Mouse (Mus musculus): Measurements from ENCODE around the gene Elfn2. TPM values are rescaled to one million over a fixed set of nuclear protein-coding genes. Genes with fewer than 3 reads are reported as not detected.

Elfn2 gene
- total RNA-seq, 2 experiments from 2014 or later: not detected

DNA sequence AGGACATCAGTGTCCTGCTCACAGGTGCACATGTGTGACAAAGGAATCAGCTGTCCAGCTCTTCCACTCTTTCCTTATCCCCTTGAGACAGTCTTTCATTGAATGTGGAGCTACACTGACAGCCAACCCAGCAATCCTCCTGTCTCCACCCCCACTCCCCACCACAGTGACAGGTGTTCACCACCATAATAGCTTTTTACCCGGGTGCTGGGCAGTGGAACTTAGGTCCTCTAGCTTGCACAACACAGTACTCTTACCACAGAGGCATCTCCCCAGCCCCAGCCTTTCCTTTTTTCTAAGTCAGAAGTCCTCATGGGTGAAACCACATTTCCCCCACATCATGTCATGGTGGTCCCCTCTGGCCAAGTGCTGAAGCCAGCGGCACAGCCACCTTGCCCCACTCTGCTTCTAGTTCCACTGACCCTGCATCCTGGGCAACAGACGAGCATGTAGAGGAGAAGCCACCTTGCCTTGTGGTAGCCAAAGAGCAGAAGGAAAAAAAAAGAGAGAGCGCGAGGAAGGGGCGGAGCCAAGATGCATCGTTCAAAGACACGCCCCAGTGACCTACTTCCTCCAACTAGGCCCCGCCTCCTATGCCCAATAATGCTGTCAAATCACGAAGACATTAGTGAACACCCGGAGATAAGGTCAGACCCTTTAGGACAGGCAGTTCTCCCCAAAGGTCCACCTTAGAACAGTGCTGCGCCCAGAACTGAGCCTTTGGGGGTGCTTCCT is 11.9 kb upstream of the Elfn2 start:
- no peak for ATAC-seq (replicated peaks; ENCODE audit: low FRiP score, poor library complexity, severe bottlenecking)

DNA sequence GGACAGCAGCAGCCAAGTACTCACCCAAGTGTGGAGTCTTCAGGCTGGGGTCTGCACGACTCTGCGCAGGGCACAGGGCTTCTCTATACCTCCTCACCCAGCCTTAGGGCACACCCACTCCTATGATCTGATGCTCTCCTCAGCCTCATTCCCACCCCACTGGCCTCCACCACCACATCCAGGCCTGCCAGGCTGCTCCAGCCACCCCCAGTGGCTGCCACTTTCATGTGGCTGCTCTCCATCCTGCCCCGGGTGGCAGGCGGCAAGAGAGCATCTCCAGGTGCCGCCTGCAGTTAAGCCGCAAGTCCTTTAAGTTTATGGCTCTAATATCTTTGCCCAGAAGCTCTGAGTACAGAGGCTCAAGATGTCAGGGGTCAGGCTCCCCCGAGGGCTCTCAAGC is 8.1 kb upstream of the Elfn2 start:
- ATAC-seq (replicated peaks; ENCODE audit: low FRiP score, poor library complexity, severe bottlenecking): no peak

DNA sequence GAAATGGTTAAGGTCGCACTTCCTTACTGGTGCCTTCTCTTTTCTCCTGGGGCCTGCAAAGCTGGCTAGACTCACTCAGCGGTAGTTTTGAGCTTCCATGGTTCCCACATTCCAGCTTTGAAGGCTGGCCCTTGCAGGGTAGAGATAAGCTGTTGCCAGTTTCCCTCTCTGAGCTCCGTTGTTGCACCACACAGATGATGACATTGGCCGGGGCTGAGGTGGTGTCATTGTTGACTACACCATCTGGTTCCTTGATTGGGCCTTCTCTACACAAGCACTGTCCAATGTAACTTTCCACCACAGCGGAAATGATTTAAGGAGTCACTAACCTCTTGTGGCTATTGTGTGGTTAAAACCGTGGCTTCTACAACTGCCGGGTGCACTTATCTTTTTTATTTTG is 2.0 kb upstream of the Elfn2 start:
- ATAC-seq (replicated peaks; ENCODE audit: low FRiP score, poor library complexity, severe bottlenecking): no peak

DNA sequence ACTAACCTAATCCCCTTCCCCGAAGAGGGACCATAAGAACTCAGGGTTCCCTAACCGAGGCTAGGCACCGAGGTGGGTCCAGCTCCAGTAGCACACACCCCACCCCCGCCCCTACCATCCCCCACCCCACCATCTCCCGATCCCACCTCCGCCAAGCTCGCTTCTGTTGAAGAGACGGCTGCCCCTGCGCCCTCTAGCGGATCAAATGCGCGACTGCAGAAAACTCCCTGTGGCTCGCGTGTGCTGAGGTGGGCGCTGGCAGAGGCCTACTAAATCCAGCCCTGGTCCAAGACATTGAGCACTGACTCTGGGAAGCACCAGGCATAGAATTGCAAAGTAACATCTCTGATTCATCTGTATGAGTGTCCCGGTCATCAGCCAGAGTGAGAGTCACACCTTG is 1.5 kb upstream of the Elfn2 start:
- no peak for ATAC-seq (replicated peaks; ENCODE audit: low FRiP score, poor library complexity, severe bottlenecking)

DNA sequence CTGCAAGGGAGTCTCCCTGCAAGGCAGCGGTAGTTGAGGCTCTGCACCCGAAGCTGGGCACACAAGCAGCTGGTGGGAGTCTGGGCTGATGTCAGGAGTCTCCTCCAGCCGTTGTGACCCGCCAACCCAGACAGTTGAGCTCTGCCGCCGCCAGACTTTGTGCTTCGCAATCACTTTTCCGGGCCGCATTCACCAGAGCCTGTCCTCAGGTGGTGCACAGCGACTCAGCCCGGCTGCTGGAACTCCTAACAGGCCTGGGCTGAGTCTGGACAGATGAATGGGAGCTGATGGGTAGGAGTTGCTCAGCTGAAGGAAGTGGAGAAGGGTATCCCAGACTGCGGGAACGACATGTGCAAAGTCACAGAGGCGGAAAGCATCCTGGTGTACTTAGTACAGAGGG is 845 bp upstream of the Elfn2 start:
- no peak for ATAC-seq (replicated peaks; ENCODE audit: low FRiP score, poor library complexity, severe bottlenecking)

DNA sequence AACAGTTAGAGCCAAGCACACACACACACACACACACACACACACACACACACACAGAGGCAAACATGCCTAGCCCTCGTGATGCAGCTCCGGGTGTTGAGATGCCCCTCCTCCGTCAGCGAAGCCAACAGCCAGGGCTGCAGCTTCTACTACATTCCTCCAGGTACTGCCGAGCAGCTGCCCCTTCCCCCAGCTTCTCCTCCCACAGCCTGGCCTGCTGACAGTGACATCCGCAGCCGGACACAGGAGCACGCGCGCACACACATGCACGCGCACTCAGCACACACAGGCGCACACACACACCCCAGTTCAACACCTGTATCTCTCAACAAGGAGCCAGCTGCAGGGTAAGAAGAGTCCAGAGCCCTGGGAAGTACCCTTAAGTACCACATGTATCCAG is 1.6 kb downstream of the Elfn2 start:
- no peak for ATAC-seq (replicated peaks; ENCODE audit: low FRiP score, poor library complexity, severe bottlenecking)

DNA sequence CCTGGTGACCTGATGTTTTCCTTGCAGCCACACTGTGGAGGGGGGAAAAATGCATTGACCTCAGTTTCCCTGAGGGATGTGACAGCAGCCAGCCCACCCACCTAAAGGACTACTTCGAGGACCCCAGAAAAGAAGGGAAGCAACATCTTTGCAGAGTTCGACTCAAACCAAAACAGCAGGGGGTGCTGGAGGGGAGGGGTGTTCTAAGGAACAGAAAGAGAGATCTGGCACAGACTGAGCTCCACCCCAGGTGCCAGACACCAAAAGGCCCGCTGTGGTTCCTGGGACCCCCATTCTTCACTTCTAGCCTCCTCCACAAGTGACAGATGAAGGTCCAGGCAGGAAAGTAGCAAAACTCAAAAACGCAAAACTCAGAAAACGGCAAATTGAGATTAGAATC is 2.7 kb downstream of the Elfn2 start:
- no peak for ATAC-seq (replicated peaks; ENCODE audit: low FRiP score, poor library complexity, severe bottlenecking)

DNA sequence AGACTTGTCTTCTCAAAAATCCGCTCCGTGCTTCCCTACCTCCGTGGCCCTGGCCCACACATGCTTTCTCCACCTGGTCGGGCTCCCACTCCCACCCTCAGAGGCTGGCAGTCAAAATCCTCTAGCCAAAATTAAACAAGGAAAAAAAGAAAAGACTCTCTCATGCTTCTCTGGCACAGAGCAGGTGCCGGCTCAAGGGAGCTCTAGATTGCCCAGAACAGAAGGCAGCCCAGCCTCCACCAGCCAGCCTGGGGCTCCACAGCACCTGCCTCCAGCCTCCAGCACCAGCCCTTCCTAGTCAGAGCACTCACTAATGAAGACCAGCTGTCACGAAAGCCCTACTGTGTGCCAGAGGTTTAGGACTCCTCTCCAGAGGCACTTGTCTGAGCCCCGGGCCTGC is 4.8 kb downstream of the Elfn2 start:
- no peak for ATAC-seq (replicated peaks; ENCODE audit: low FRiP score, poor library complexity, severe bottlenecking)

DNA sequence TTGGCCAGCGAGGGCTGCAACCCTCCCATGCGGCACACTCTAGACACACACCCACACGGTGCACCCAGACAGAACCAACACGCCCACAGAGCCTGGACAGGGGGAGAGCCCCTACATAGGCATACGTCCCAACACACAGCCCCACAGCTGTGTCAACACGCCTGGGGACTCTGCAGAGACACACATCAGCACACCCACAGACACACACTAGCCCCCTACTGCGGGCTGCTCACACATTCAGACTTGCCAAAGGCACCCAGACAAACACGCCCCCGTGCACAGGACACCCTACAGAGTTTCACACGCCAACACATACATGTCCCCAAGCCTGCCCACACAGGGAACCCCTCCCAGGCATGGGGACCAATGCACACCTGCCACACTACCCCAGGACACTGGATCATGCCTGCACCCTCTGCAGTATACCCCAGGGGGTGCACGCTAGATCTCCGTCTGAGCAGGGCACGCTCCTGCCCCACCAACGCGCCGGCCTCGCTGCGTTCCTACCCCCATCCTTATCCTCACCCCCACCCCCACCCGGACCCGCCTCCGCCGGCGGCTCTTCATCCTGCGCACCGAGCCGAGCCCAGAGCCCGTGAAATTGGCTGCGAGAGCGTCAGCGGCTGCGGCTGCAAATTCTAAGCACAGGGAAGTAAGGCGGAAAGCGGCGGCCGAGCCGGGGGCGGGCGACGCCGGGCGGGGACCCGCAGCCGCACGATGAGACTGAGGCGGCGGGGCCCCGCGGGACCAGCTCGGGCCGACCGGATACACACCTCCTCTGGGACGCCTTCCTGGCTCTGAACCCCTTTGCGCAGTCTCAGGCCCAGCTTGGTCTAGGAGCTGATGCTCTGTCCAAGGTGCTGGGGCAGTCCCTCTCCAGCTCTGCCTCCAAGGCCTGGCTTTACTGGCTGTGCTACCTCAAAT is 6.0 kb downstream of the Elfn2 start:
- no peak for ATAC-seq (replicated peaks; ENCODE audit: low FRiP score, poor library complexity, severe bottlenecking)

DNA sequence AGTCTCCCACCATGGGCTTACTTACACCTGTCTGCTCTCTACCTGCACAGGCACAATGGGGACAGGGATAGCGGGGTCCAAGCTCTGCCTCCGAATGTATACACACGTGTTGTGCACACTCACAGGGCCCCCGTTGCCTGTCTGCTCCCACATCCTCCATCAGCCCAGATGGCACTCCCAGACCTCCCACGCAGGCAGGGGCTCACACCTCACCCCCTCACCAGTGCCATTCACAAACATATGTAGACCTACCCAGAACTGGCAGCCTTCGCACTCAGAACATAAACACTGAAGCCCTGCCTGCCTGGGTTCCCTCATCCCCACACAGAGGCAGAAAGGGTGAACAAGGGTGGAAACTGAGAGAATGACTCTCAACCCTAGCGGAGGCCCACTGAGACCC is 6.6 kb downstream of the Elfn2 start:
- ATAC-seq (replicated peaks; ENCODE audit: low FRiP score, poor library complexity, severe bottlenecking): no peak

DNA sequence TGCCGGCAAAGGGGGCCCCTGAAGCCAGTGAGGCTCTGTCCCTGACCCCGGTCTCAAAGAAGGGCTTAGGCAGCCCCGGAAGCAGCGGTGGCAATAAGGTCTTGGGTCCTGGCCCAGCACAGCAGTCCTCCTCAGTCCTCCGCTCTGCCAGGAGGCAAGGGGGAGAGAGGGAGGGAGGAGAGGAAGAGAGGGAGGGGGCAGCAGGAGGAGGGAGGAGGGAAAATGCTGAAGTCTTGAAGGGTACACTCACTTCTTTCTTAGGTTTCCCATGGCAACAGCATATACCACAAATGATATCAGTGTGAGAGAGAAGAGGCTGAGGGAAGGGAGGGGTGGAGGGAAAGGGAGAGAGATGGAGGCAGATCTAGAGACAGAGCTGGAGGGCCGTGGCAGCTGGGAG is 7.9 kb downstream of the Elfn2 start:
- no peak for ATAC-seq (replicated peaks; ENCODE audit: low FRiP score, poor library complexity, severe bottlenecking)

DNA sequence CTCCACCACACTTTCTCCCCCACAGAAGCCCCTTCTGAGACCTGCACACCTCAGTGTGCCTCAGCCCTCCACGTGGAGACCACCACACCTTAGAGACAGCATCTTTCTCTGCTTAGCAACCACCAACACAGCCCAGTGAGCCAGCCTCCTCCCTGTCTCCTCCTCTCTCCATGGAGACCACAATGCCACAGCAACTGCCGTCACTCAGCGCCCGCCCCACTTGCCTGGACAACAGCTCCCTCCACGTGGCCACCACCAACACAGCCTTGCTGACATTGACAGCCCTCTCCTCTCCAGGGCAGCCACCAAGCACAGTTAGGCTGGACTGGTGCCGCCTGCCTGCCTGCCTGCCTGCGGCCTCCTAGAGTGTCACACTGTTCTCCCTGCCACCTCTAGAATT is 8.8 kb downstream of the Elfn2 start:
- no peak for ATAC-seq (replicated peaks; ENCODE audit: low FRiP score, poor library complexity, severe bottlenecking)

DNA sequence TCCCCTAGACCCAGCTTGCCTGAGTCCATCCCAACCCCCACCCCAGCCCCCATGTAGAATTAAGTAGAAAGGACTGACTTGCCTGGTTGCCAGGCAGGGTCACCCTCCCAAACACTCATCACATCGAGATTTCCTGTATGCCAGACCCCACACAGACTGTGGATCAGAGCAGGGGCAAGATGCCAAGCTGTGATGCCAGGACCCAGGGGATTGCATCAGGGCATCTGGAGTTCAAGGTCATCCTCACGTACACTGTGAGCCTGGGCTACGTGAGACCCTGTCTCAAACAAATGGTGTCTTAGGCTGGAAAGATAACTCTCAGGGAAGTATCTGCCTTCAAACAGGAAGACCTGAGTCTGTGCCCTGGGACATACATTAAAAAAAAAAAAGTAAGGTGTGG is 11.9 kb downstream of the Elfn2 start:
- no peak for ATAC-seq (replicated peaks; ENCODE audit: low FRiP score, poor library complexity, severe bottlenecking)

DNA sequence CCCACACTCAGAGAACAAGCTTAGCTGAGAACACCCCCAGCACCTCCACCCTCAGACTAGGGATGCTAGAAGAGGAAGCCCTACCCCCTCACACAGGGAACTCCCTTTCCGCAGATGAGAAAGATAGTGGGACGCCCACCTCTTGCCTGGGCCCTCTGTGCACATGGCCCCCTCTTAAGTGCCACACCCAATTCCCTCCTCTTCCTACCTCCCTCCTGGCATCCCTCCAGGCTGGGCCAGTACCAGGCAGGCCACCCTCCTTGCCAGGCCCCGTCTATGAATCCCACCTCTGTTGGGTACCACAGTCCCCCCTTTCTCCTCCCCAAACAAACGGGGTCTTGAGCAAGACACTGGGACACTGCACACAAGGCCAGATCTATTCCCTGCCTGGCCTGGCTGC is 13.7 kb downstream of the Elfn2 start:
- ATAC-seq (replicated peaks; ENCODE audit: low FRiP score, poor library complexity, severe bottlenecking): no peak

DNA sequence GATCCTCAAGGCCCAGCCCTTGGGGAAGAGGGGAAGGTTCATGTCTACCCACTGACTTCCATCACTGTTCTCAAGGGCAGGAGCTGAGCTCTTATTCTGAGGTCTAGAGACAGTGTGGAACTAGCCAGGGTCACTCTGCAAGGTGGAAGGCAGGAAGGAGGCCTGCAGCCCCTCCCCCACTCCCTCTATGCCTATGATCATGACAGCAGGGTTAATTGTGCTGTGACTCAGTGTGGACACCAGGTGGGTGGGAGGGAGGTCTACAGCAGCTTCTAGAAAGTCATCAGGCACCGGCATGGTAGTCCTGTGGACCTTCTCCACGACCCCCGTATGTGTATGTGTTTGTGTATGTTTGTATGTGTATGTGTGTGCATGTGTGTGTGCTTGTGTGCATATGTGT is 14.6 kb downstream of the Elfn2 start:
- no peak for ATAC-seq (replicated peaks; ENCODE audit: low FRiP score, poor library complexity, severe bottlenecking)

DNA sequence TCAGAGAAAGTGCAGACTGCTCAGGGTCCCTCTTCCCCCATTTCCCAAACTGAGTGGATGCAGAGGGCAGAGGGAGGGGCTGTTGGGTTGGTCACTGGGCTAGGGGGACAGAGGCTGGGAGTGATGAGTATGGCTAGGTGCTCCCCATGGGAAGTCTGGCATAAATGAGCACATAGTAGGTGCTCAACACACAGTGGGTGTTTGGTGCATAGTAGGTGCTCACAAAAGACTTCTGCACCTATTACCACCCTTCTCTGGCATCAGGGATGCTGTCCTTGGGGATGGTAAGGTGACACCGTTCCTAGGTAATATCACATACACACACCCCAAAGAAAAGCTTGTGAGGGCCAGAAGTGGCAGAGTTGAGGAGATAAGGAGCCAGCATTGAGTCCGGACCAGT is 18.2 kb downstream of the Elfn2 start:
- no peak for ATAC-seq (replicated peaks; ENCODE audit: low FRiP score, poor library complexity, severe bottlenecking)

DNA sequence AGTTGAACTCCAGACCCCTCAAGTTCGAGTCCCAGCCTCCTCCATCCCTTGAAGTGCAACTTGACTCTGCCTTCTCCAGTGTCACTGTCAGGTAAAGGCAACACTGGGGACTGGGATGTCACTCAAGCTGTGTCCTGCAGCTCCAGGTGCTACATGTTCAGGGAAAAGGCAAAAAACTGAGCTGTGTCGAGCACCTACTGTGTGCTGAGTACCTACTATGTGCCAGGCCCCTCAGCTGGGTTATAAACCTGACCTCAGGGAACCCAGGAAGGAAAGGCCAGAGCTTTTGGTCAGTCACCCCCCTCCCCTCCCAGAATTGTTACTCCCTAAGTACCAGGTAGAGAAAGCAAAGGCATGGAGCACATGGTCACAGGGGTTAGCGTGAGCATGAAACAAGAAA is 19.1 kb downstream of the Elfn2 start:
- no peak for ATAC-seq (replicated peaks; ENCODE audit: low FRiP score, poor library complexity, severe bottlenecking)

DNA sequence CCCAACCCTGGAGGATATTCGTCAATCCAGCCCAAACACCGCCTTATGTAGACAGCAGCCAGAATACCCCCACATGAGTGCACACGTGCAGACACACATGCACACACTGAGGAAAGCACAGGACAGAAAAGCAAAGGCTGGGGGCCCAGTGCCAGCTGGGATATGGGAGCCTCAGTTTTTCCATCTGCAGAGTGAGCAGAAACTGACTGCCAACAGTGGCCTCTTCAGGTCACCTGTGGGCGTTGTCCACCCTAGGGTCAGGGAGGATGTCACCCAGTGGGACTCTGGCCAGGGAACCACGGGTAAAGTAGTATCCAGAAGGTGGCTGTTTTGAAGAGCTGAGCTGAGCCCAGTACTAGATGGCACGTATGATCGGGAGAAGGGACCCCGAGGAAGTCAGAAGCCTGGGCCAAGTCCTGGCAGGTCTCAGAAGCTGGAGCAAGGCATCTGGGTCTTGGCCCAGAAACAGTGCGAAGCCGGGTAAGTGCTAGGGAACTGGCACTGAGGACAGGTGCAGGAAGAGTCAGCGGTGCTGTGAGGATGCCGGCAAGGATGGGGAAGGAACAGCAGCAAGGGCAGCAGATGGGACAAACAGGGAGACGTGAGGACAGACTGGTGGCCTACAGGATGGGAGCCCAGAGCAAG is 20.0 kb downstream of the Elfn2 start:
- no peak for ATAC-seq (replicated peaks; ENCODE audit: low FRiP score, poor library complexity, severe bottlenecking)

DNA sequence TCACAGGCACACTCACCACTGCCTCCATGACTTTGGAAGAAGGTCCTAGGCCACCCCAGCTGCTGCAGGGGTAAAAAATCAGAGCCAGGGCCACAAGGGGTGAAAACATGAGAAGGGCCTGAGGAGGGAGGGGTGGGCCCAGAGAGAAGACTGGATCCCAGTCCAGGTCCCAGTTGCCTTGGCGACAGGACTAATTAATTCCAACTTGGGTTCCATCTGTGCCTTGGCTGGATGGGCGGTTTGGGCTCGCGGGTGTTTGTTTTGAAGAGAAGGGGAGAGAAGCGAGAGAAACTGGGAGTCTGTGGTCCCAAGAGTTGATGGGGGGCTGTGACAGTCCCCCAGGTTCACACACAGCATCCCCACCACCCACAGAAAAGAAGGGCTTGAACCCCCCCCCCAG is 20.5 kb downstream of the Elfn2 start:
- no peak for ATAC-seq (replicated peaks; ENCODE audit: low FRiP score, poor library complexity, severe bottlenecking)

DNA sequence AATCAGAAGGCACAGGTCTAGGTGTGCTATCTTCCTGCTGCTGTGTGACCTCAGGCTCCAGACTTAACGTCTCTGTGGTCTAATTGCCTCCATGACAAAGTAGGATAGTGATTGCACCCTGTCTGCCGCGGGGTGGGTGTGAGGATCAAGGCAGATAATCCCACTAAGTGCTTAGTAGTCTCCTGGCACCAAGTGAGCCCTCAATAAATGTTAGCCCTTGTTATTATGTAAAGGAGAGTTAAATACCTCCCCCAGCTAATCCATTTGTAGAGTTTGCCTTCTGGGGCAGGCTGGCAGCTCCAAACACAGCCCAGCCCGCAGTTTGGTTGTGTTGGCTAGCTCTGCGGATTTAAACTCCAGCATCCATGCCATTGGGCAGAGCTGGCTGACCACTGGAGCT is 22.8 kb downstream of the Elfn2 start:
- no peak for ATAC-seq (replicated peaks; ENCODE audit: low FRiP score, poor library complexity, severe bottlenecking)

DNA sequence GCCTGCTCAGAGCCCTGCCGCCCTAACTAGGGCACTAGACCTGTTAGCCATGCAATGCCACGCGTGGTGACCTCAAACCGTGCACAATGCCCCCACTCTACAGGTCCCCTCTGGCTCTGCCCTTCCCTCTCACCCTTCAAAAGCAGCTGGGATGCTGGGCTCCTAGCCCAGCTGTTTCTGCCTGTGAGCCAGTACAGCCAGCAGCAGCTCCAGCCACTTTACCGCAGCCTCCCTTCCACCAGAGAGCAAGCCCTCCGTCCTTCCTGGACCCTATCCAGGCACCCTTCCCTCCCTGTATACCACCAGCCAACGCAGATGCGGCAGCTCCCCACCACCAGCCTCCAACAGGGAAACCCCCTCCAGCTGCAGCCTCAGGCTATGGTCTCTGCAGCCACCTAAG is 26.1 kb downstream of the Elfn2 start:
- ATAC-seq (replicated peaks; ENCODE audit: low FRiP score, poor library complexity, severe bottlenecking): no peak
